Mouse (Mus musculus): Measurements from ENCODE around the gene Oasl1. TPM values are rescaled to one million over a fixed set of nuclear protein-coding genes. Genes with fewer than 3 reads are reported as not detected.

Gene Oasl1
- total RNA-seq, 1 experiment: 0.27 TPM

- in situ Hi-C loops (cut with MboI; ENCODE audit: low sequenced_read_pairs in 2 of 2, unreplicated experiment in 2 of 2): no loop called here
- Histone ChIP-seq H3K27ac (ENCODE audit: insufficient read depth, low read depth, low read length, poor library complexity, severe bottlenecking) (no peak overlapping the region), H3K4me1 (ENCODE audit: control insufficient read depth in 2 of 2, insufficient read depth in 2 of 2, low read length in 2 of 2, poor library complexity in 1 of 2) (no peaks in the 10 kb centered on the region; a peak in 1 of 4 replicates), H3K9ac (ENCODE audit: insufficient read depth, low read depth, low read length, poor library complexity, severe bottlenecking) (no peak overlapping the region), H3K9me3 (ENCODE audit: control insufficient read depth, insufficient read depth, low read depth, low read length) (no peaks in the 10 kb centered on the region), H3K36me3 (ENCODE audit: control insufficient read depth, insufficient read depth, low read length, poor library complexity, severe bottlenecking) (no peaks in the 10 kb centered on the region), H3K4me3 (ENCODE audit: insufficient read depth in 1 of 2, low read depth in 1 of 2, low read length in 2 of 2, poor library complexity in 1 of 2, severe bottlenecking in 1 of 2) (no peak overlapping the region)
- no peak for DNase-seq (ENCODE audit: low read depth, low spot score)
- no peak for TF ChIP-seq ZC3H11A (IDR thresholded peaks at IDR 0.05; ENCODE audit: borderline replicate concordance, low read depth, low read length)
- no peak for TF ChIP-seq CHD2 (IDR thresholded peaks at IDR 0.05; ENCODE audit: low read depth, low read length)
- no peak for TF ChIP-seq ZNF384 (IDR thresholded peaks at IDR 0.05; ENCODE audit: low read depth, low read length)
- TF ChIP-seq HCFC1 (IDR thresholded peaks at IDR 0.05; ENCODE audit: borderline replicate concordance, insufficient read depth, low read length): no peak
- no peak for TF ChIP-seq MAFK (IDR thresholded peaks at IDR 0.05; ENCODE audit: insufficient read depth, low read depth, low read length)
These were observed 40.0 kb upstream of the Oasl1 start for GRCm38 (mm10) chr5:114883022-114883421.

- Histone ChIP-seq H3K4me3 (ENCODE audit: insufficient read depth in 1 of 2, low read depth in 1 of 2, low read length in 2 of 2, poor library complexity in 1 of 2, severe bottlenecking in 1 of 2) (no peak overlapping the region), H3K27ac (ENCODE audit: insufficient read depth, low read depth, low read length, poor library complexity, severe bottlenecking) (no peak overlapping the region; the same call in 1 of the 2 replicates), H3K4me1 (ENCODE audit: control insufficient read depth in 2 of 2, insufficient read depth in 2 of 2, low read length in 2 of 2, poor library complexity in 1 of 2) (no peaks in the 10 kb centered on the region; a peak in 1 of 4 replicates), H3K9me3 (ENCODE audit: control insufficient read depth, insufficient read depth, low read depth, low read length) (no peaks in the 10 kb centered on the region), H3K9ac (ENCODE audit: insufficient read depth, low read depth, low read length, poor library complexity, severe bottlenecking) (no peak overlapping the region), H3K36me3 (ENCODE audit: control insufficient read depth, insufficient read depth, low read length, poor library complexity, severe bottlenecking) (no peaks in the 10 kb centered on the region)
- no peak for TF ChIP-seq HCFC1 (IDR thresholded peaks at IDR 0.05; ENCODE audit: borderline replicate concordance, insufficient read depth, low read length)
- no peak for TF ChIP-seq MAFK (IDR thresholded peaks at IDR 0.05; ENCODE audit: insufficient read depth, low read depth, low read length)
- TF ChIP-seq CHD2 (IDR thresholded peaks at IDR 0.05; ENCODE audit: low read depth, low read length): no peak
- TF ChIP-seq ZC3H11A (IDR thresholded peaks at IDR 0.05; ENCODE audit: borderline replicate concordance, low read depth, low read length): no peak
- no peak for TF ChIP-seq ZNF384 (IDR thresholded peaks at IDR 0.05; ENCODE audit: low read depth, low read length)
- no peak for DNase-seq (ENCODE audit: low read depth, low spot score)
- in situ Hi-C loops (cut with MboI; ENCODE audit: low sequenced_read_pairs in 2 of 2, unreplicated experiment in 2 of 2): no loop called here
These were observed 36.2 kb upstream of the Oasl1 start for GRCm38 (mm10) chr5:114886801-114887200.

- TF ChIP-seq ZC3H11A (IDR thresholded peaks at IDR 0.05; ENCODE audit: borderline replicate concordance, low read depth, low read length) (no peak), HCFC1 (IDR thresholded peaks at IDR 0.05; ENCODE audit: borderline replicate concordance, insufficient read depth, low read length) (no peak), ZNF384 (IDR thresholded peaks at IDR 0.05; ENCODE audit: low read depth, low read length) (no peak)
- no peak overlapping the region for H3K27ac ChIP-seq (ENCODE audit: insufficient read depth, low read depth, low read length, poor library complexity, severe bottlenecking)
- H3K4me3 ChIP-seq (ENCODE audit: insufficient read depth in 1 of 2, low read depth in 1 of 2, low read length in 2 of 2, poor library complexity in 1 of 2, severe bottlenecking in 1 of 2): no peak overlapping the region
- H3K4me1 ChIP-seq (ENCODE audit: control insufficient read depth in 2 of 2, insufficient read depth in 2 of 2, low read length in 2 of 2, poor library complexity in 1 of 2): no peaks in the 10 kb centered on the region
- H3K36me3 ChIP-seq (ENCODE audit: control insufficient read depth, insufficient read depth, low read length, poor library complexity, severe bottlenecking): no peaks in the 10 kb centered on the region
- DNase-seq (ENCODE audit: low read depth, low spot score): no peak
- no peaks in the 10 kb centered on the region for H3K9me3 ChIP-seq (ENCODE audit: control insufficient read depth, insufficient read depth, low read depth, low read length)
- H3K9ac ChIP-seq (ENCODE audit: insufficient read depth, low read depth, low read length, poor library complexity, severe bottlenecking): no peak overlapping the region
- in situ Hi-C loops (cut with MboI; ENCODE audit: low sequenced_read_pairs in 2 of 2, unreplicated experiment in 2 of 2): no loop called here
These were observed 34.0 kb upstream of the Oasl1 start for GRCm38 (mm10) chr5:114888995-114889394.

GRCm38 (mm10) chr5:114895542-114895941 is 27.5 kb upstream of the Oasl1 start:
- no peak overlapping the region for H3K4me3 ChIP-seq (ENCODE audit: insufficient read depth in 1 of 2, low read depth in 1 of 2, low read length in 2 of 2, poor library complexity in 1 of 2, severe bottlenecking in 1 of 2)
- in situ Hi-C loops (cut with MboI; ENCODE audit: low sequenced_read_pairs in 2 of 2, unreplicated experiment in 2 of 2): no loop called here
- H3K9ac ChIP-seq (ENCODE audit: insufficient read depth, low read depth, low read length, poor library complexity, severe bottlenecking): no peak overlapping the region
- no peaks in the 10 kb centered on the region for H3K36me3 ChIP-seq (ENCODE audit: control insufficient read depth, insufficient read depth, low read length, poor library complexity, severe bottlenecking)
- DNase-seq (ENCODE audit: low read depth, low spot score): no peak
- H3K27ac ChIP-seq (ENCODE audit: insufficient read depth, low read depth, low read length, poor library complexity, severe bottlenecking): no peak overlapping the region
- no peaks in the 10 kb centered on the region for H3K9me3 ChIP-seq (ENCODE audit: control insufficient read depth, insufficient read depth, low read depth, low read length)
- no peak for TF ChIP-seq MAFK (IDR thresholded peaks at IDR 0.05; ENCODE audit: insufficient read depth, low read depth, low read length)
- no peak for TF ChIP-seq ZNF384 (IDR thresholded peaks at IDR 0.05; ENCODE audit: low read depth, low read length)
- no peak for TF ChIP-seq HCFC1 (IDR thresholded peaks at IDR 0.05; ENCODE audit: borderline replicate concordance, insufficient read depth, low read length)
- no peak for TF ChIP-seq ZC3H11A (IDR thresholded peaks at IDR 0.05; ENCODE audit: borderline replicate concordance, low read depth, low read length)
- TF ChIP-seq CHD2 (IDR thresholded peaks at IDR 0.05; ENCODE audit: low read depth, low read length): no peak
- H3K4me1 ChIP-seq (ENCODE audit: control insufficient read depth in 2 of 2, insufficient read depth in 2 of 2, low read length in 2 of 2, poor library complexity in 1 of 2): peaks cover 0 to 11% of the 10 kb centered on the region in 2 experiments; a peak in 1 of 4 replicates
